In the genomic region with DNA sequence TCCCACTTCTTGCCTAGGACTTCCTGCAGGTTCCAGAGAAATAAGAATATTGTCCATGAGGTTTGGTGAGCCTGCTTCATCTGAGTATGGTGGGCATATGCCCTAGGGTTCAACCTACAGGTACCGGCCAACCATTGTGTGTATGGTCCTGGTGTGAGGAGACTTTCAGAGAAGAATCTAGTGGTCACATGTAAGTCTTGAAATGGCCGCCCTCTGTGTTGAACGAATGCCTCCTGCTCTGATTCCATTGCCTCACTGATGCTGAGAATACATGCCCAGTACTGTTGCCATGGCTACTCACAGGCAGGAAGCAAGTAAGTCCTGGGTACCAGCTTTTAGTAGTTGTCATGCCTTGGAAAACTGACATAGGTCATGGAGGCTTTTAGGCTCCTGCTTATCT, we compare ENCODE assay signal across 11 mouse cellular contexts. TPM values are rescaled to one million over a fixed set of nuclear protein-coding genes. Genes with fewer than 3 reads are reported as not detected.
DNase-seq lines count a peak whose midpoint lies in the region; ATAC-seq lines count a peak whose summit lies in the region.
"Had no signal": no experiment of that assay in that cellular context is flagged by ENCODE, and none has a peak within 500 bp of the region (broad histone marks: within the 10 kb centered on the region; RNA-seq: fewer than 3 reads in every experiment).

No protein-coding gene starts in this region.

- 80% methylated on average over 3 of the region's 3 CpGs for whole genome bisulfite sequencing in liver, embryonic 11.5 days
- 65% methylated on average over 3 of the region's 3 CpGs for WGBS in embryonic facial prominence, embryonic 14.5 days
- 66% methylated on average over 3 of the region's 3 CpGs for WGBS in hindbrain, embryonic 14.5 days
- WGBS in neural tube, embryonic 13.5 days: 70% methylated on average over 3 of the region's 3 CpGs

- no peaks in the 10 kb centered on the region; the same call in 1 of the 2 replicates for H3K4me1 ChIP-seq in liver, embryonic 11.5 days (replicated peaks; ENCODE audit: control insufficient read depth, insufficient read depth, low read length)
- H3K4me1 ChIP-seq in embryonic facial prominence, embryonic 14.5 days (ENCODE audit: control insufficient read depth, insufficient read depth, low read length): no peaks in the 10 kb centered on the region
- no peaks in the 10 kb centered on the region for H3K4me1 ChIP-seq in hindbrain, embryonic 14.5 days (replicated peaks; ENCODE audit: control insufficient read depth, insufficient read depth, low read length)
- H3K4me1 ChIP-seq in neural tube, embryonic 13.5 days (replicated peaks): 0 out of 2 replicates have a peak, but pooled peaks cover 9% of the 10 kb centered on the region
- H3K4me1 ChIP-seq: liver, embryonic 15.5 days had no signal

- H3K27ac ChIP-seq in liver, embryonic 11.5 days (ENCODE audit: low read depth, low read length): no peak overlapping the region
- H3K27ac ChIP-seq in embryonic facial prominence, embryonic 14.5 days (replicated peaks; ENCODE audit: low read depth, low read length): no peak overlapping the region
- H3K27ac ChIP-seq in hindbrain, embryonic 14.5 days: no peak overlapping the region
- no peak overlapping the region for H3K27ac ChIP-seq in neural tube, embryonic 13.5 days (replicated peaks)
- H3K27ac ChIP-seq: heart, embryonic 15.5 days; layer of hippocampus, adult 2 months; left cerebral cortex, adult 2 months; liver, embryonic 15.5 days had no signal

- H3K27me3 ChIP-seq in liver, embryonic 11.5 days (replicated peaks; ENCODE audit: control insufficient read depth, insufficient read depth, low read length): peaks cover 3% of the 10 kb centered on the region; the same call in 1 of the 2 replicates
- H3K27me3 ChIP-seq in embryonic facial prominence, embryonic 14.5 days (replicated peaks; ENCODE audit: control insufficient read depth, insufficient read depth, low read length): no peaks in the 10 kb centered on the region
- H3K27me3 ChIP-seq in hindbrain, embryonic 14.5 days (ENCODE audit: control insufficient read depth, insufficient read depth, low read length): no peaks in the 10 kb centered on the region
- no peaks in the 10 kb centered on the region for H3K27me3 ChIP-seq in neural tube, embryonic 13.5 days

- no peak overlapping the region for H3K4me3 ChIP-seq in liver, embryonic 11.5 days (ENCODE audit: low read depth, low read length)
- H3K4me3 ChIP-seq in embryonic facial prominence, embryonic 14.5 days (ENCODE audit: low read depth, low read length): no peak overlapping the region
- no peak overlapping the region for H3K4me3 ChIP-seq in hindbrain, embryonic 14.5 days (replicated peaks; ENCODE audit: low read length)
- H3K4me3 ChIP-seq in neural tube, embryonic 13.5 days: no peak overlapping the region
- H3K4me3 ChIP-seq: heart, embryonic 15.5 days; layer of hippocampus, adult 2 months; left cerebral cortex, adult 2 months; liver, embryonic 15.5 days had no signal

- H3K9ac ChIP-seq in liver, embryonic 11.5 days (ENCODE audit: low read depth, low read length): no peak overlapping the region
- no peak overlapping the region for H3K9ac ChIP-seq in embryonic facial prominence, embryonic 14.5 days (ENCODE audit: low read depth, low read length)
- no peak overlapping the region for H3K9ac ChIP-seq in hindbrain, embryonic 14.5 days
- no peak overlapping the region for H3K9ac ChIP-seq in neural tube, embryonic 13.5 days
- H3K9ac ChIP-seq: heart, embryonic 15.5 days; liver, embryonic 15.5 days had no signal

- no peak overlapping the region for H3K4me2 ChIP-seq in liver, embryonic 11.5 days
- no peak overlapping the region for H3K4me2 ChIP-seq in embryonic facial prominence, embryonic 14.5 days (ENCODE audit: low read depth, low read length)
- H3K4me2 ChIP-seq in hindbrain, embryonic 14.5 days (replicated peaks): no peak overlapping the region
- H3K4me2 ChIP-seq in neural tube, embryonic 13.5 days: no peak overlapping the region
- H3K4me2 ChIP-seq: heart, embryonic 15.5 days; liver, embryonic 15.5 days had no signal

- H3K9me3 ChIP-seq in liver, embryonic 11.5 days (ENCODE audit: control insufficient read depth, low read length): no peaks in the 10 kb centered on the region
- H3K9me3 ChIP-seq in embryonic facial prominence, embryonic 14.5 days (ENCODE audit: control insufficient read depth, low read length): no peaks in the 10 kb centered on the region
- H3K9me3 ChIP-seq in hindbrain, embryonic 14.5 days (ENCODE audit: control insufficient read depth, low read length): no peaks in the 10 kb centered on the region
- H3K9me3 ChIP-seq in neural tube, embryonic 13.5 days: no peaks in the 10 kb centered on the region
- H3K9me3 ChIP-seq: heart, embryonic 15.5 days; liver, embryonic 15.5 days had no signal

- DNase-seq in liver, embryonic 11.5 days (ENCODE audit: low spot score): no peak
- no peak for DNase-seq in liver
- no peak for DNase-seq in embryonic facial prominence, embryonic 14.5 days (ENCODE audit: low spot score)
- DNase-seq in hindbrain, embryonic 14.5 days (ENCODE audit: low spot score): no peak
- no peak for DNase-seq in kidney, postnatal 10 days
- no peak for DNase-seq in urinary bladder, postnatal 36 days (ENCODE audit: low spot score in 2 of 2)

- H3K36me3 ChIP-seq in liver, embryonic 11.5 days (ENCODE audit: control insufficient read depth, insufficient read depth, low read length): peaks cover 3% of the 10 kb centered on the region; the same call in 1 of the 2 replicates
- H3K36me3 ChIP-seq in embryonic facial prominence, embryonic 14.5 days (ENCODE audit: control insufficient read depth, insufficient read depth, low read length): peaks cover 35% of the 10 kb centered on the region
- H3K36me3 ChIP-seq in hindbrain, embryonic 14.5 days (replicated peaks; ENCODE audit: control insufficient read depth, insufficient read depth): peaks cover 46% of the 10 kb centered on the region
- H3K36me3 ChIP-seq in neural tube, embryonic 13.5 days: peaks cover 44% of the 10 kb centered on the region

- ATAC-seq in liver, embryonic 11.5 days (replicated peaks; ENCODE audit: low FRiP score): peak; percentile 39; the same call in 1 of the 2 replicates
- ATAC-seq in embryonic facial prominence, embryonic 14.5 days (ENCODE audit: low read depth): peak; percentile 7; the same call in 1 of the 2 replicates
- peak; percentile 25; the same call in 1 of the 2 replicates for ATAC-seq in hindbrain, embryonic 14.5 days (ENCODE audit: low FRiP score)
- ATAC-seq in neural tube, embryonic 13.5 days (ENCODE audit: low read depth): 0 out of 2 replicates have a peak, but pooled peaks have one; percentile 20

RNA-seq across cellular contexts. Expression of a gene that starts 10.2 kb away (rescaled TPM):
- 0.12 and 0.22 TPM in 2 replicates for polyA plus RNA-seq in liver, embryonic 11.5 days (2014; fragmentation: Nextera tagmentation; extraction: Ambion mirVana)
- polyA plus RNA-seq in embryonic facial prominence, embryonic 14.5 days (2014; fragmentation: Nextera tagmentation; extraction: Ambion mirVana): 1.2 and 1.6 TPM in 2 replicates
- polyA plus RNA-seq in hindbrain, embryonic 14.5 days (2014; fragmentation: Nextera tagmentation; extraction: Ambion mirVana): 10.1 and 10.5 TPM in 2 replicates
- polyA plus RNA-seq in neural tube, embryonic 13.5 days (2015; fragmentation: Nextera tagmentation; extraction: Ambion mirVana): 12.1 and 13.9 TPM in 2 replicates
